Mouse (Mus musculus) ES-E14 (cell line): Measurements from ENCODE around the gene Atp1b1. TPM values are rescaled to one million over a fixed set of nuclear protein-coding genes. Genes with fewer than 3 reads are reported as not detected.

Experiments used
- DNase-seq: peaks from one replicate; pipeline ENCODE4 v3.0.0-alpha.2; 2013; ENCODE audit warnings: low read depth, low spot score
- H3K27ac ChIP-seq: 2 replicates; pipeline ENCODE4 v1.5.1; 2012; ENCODE audit warnings: low read depth, mild to moderate bottlenecking, low read length, moderate library complexity, mixed read lengths; ENCODE audit not compliant: poor library complexity, insufficient read depth, severe bottlenecking
- H3K36me3 ChIP-seq: 2 replicates; pipeline ENCODE4 v1.6.1; 2012; ENCODE audit warnings: mild to moderate bottlenecking, low read length, moderate library complexity, mixed read lengths; ENCODE audit not compliant: control insufficient read depth, poor library complexity, insufficient read depth, severe bottlenecking
- H3K4me1 ChIP-seq, 2 experiments: fragments of 150-350 bp in 1 of 2; sonication (generic) in 1 of 2; 2 replicates each; pipeline ENCODE4 v1.6.1; 2012; ENCODE audit warnings: low read length in 2 of 2, mild to moderate bottlenecking in 1 of 2, mixed read lengths in 1 of 2; ENCODE audit not compliant: control insufficient read depth in 2 of 2, insufficient read depth in 2 of 2, poor library complexity in 1 of 2
- H3K4me3 ChIP-seq, 2 experiments: fragments of 150-350 bp in 1 of 2; sonication (generic) in 1 of 2; 2 replicates each; pipeline ENCODE4 v1.5.1; 2012; ENCODE audit warnings: low read length in 2 of 2, low read depth in 1 of 2, mild to moderate bottlenecking in 1 of 2, mixed read lengths in 1 of 2; ENCODE audit not compliant: insufficient read depth in 1 of 2, poor library complexity in 1 of 2, severe bottlenecking in 1 of 2
- H3K9ac ChIP-seq: 2 replicates; pipeline ENCODE4 v1.6.1; 2012; ENCODE audit warnings: low read depth, mild to moderate bottlenecking, low read length, mixed read lengths; ENCODE audit not compliant: poor library complexity, insufficient read depth, severe bottlenecking
- H3K9me3 ChIP-seq: fragments of 150-350 bp; sonication (generic); 2 replicates; pipeline ENCODE4 v1.6.1; 2012; ENCODE audit warnings: low read depth, mild to moderate bottlenecking, low read length; ENCODE audit not compliant: control insufficient read depth, insufficient read depth
- CHD2 ChIP-seq: IDR thresholded peaks from 2 replicates; pipeline ENCODE4 v1.6.1; 2014; ENCODE audit warnings: mild to moderate bottlenecking, low read depth, low read length, inconsistent platforms
- HCFC1 ChIP-seq: IDR thresholded peaks from 2 replicates; pipeline ENCODE4 v1.6.1; 2012; ENCODE audit warnings: low read length, inconsistent platforms, borderline replicate concordance; ENCODE audit not compliant: insufficient read depth
- MAFK ChIP-seq: IDR thresholded peaks from 2 replicates; pipeline ENCODE4 v1.6.1; 2014; ENCODE audit warnings: mild to moderate bottlenecking, low read depth, low read length, inconsistent platforms; ENCODE audit not compliant: insufficient read depth
- ZC3H11A ChIP-seq: IDR thresholded peaks from 2 replicates; pipeline ENCODE4 v1.6.1; 2012; ENCODE audit warnings: low read depth, mild to moderate bottlenecking, inconsistent platforms, low read length, borderline replicate concordance
- ZNF384 ChIP-seq: IDR thresholded peaks from 2 replicates; pipeline ENCODE4 v1.6.1; 2012; ENCODE audit warnings: low read depth, low read length, inconsistent platforms
- in situ Hi-C, 2 experiments: fragments of 600-800 bp; cut with MboI; formaldehyde crosslinking; loops; one replicate each; pipeline ENCODE4 v1.15.1; 2025; ENCODE audit warnings: low sequenced_read_pairs in 2 of 2, inconsistent platforms in 1 of 2; ENCODE audit not compliant: unreplicated experiment in 2 of 2
- total RNA-seq: library from RNA; depleted of rRNA; stranded (reverse); fragments of 300-350 nt; gene quantifications from 2 replicates; pipeline ENCODE4 v1.2.3, GENCODE M21; 2012

Atp1b1 gene
- total RNA-seq, 1 experiment, result 58.3 TPM

DNA sequence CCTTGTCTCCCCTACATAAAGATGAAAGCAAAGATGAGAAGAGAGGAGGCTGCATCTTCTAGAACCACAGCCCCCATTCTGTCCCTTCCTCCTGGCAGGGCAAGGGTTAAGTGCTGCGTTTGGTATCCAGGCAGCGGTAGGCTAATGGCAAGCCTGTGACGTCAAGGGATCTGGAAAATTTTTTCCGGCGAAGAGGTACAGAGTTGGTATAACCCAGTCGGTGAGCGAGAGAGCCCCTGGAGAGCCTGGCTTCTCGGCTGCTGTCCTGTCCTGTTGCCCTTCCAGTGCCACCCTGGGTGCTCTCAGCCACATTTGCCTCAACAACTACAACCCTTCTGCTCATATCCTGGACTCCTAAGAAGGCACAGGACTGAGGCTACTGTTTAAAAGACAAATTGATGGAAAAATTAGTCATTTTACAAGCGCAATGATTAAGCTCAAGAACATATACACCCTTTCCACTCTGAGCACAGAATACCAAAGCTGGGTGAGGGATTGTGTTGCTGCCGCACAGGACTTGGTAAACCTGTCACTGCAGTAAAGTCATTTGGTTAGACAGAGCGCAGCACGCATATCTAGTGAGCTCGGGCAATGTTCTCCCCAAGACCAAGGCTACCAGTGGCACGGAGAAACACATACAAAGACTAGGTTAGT, 3.3 kb downstream of the Atp1b1 start:
- DNase-seq, result no peak
- Histone ChIP-seq H3K4me3 (peak overlapping the region; percentile 32 to 42; a peak in 3 of 4 replicates), H3K27ac (no peak overlapping the region), H3K9me3 (no peaks in the 10 kb centered on the region), H3K4me1 (peaks cover 20 to 36% of the 10 kb centered on the region in 2 experiments), H3K9ac (no peak overlapping the region), H3K36me3 (peaks cover 16% of the 10 kb centered on the region)
- TF ChIP-seq ZNF384, result no peak
- in situ Hi-C loops, result no loop called here

DNA sequence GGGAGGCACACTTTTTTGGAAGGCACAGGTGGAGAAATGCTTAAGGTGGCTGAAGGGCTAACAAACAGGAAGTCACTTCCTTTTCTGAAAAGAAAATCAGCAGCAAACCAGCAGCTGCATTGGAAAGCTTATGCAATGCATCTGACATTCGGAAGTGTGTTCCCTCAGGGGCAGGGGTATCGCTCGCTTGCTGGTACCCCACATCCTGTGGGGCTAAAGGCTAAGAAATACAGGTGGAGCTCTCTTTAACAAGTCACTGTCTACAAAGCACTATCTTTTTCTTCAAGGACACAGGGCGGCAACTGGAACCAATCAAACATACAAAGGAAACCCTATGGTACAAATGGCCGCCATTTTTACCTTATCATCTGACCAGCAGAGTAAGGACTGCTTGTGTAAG, 4.4 kb downstream of the Atp1b1 start:
- Histone ChIP-seq H3K9ac (no peak overlapping the region), H3K27ac (no peak overlapping the region), H3K36me3 (peaks cover 25% of the 10 kb centered on the region), H3K4me3 (peak overlapping the region in 1 of 2 experiments; percentile 5; a peak in 2 of 4 replicates), H3K4me1 (peaks cover 20 to 36% of the 10 kb centered on the region in 2 experiments), H3K9me3 (no peaks in the 10 kb centered on the region)
- TF ChIP-seq ZC3H11A (no peak), MAFK (no peak), ZNF384 (no peak), CHD2 (no peak), HCFC1 (no peak)
- no peak for DNase-seq
- in situ Hi-C loops, result no loop called here

DNA sequence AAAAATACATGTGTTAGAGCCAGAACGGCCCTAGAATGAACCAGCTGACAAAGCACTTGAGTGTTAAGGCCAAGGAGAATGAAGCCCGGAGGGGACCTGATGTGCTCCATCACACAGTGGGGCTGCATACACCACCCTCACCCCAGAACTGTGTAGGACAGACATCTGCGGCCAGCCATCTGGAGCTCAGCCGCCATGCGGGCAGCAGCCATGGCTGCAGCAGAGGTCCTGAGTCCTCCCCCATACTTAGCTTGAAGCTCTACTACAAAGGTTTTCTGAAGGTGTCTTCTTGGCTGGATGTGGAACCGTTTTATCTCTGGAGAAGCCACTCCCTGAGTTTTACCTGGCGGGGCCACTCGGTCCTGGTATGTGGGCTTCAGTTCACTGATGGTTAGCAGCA, 5.0 kb downstream of the Atp1b1 start:
- Histone ChIP-seq H3K36me3 (peaks cover 27% of the 10 kb centered on the region), H3K9me3 (no peaks in the 10 kb centered on the region), H3K4me1 (peaks cover 20 to 34% of the 10 kb centered on the region in 2 experiments), H3K27ac (no peak overlapping the region), H3K9ac (no peak overlapping the region), H3K4me3 (0 out of 4 replicates have a peak overlapping the region, but pooled peaks of 1 of the 2 experiments have one; percentile 5)
- TF ChIP-seq ZC3H11A (no peak), HCFC1 (no peak)
- in situ Hi-C loops, result no loop called here
- DNase-seq, result no peak

DNA sequence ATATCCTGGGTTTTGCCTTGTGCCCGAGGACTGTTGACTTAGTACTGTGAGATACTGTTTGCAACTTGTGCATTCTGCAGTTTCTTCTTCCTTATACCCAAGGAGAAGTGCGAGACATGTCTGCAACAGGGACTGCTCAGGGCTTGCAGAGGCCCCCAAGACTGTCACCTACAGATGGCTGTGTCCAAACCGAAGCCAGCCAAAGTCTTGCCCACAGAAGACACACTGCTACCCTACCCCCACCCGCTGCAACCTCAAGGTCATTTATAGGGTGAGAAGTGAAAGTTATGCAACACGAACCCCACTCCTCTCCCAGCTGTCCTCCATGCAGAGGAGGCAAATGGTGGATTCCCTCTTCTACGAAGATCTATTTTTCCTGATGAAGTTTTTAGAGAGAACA, 5.6 kb downstream of the Atp1b1 start:
- no peak for DNase-seq
- Histone ChIP-seq H3K9ac (no peak overlapping the region), H3K4me1 (peaks cover 20 to 34% of the 10 kb centered on the region in 2 experiments), H3K36me3 (peaks cover 27% of the 10 kb centered on the region), H3K9me3 (no peaks in the 10 kb centered on the region), H3K27ac (no peak overlapping the region), H3K4me3 (no peak overlapping the region)
- TF ChIP-seq MAFK, result no peak
- TF ChIP-seq ZNF384, result no peak
- no peak for TF ChIP-seq ZC3H11A
- no peak for TF ChIP-seq CHD2
- no peak for TF ChIP-seq HCFC1
- in situ Hi-C loops, result no loop called here

DNA sequence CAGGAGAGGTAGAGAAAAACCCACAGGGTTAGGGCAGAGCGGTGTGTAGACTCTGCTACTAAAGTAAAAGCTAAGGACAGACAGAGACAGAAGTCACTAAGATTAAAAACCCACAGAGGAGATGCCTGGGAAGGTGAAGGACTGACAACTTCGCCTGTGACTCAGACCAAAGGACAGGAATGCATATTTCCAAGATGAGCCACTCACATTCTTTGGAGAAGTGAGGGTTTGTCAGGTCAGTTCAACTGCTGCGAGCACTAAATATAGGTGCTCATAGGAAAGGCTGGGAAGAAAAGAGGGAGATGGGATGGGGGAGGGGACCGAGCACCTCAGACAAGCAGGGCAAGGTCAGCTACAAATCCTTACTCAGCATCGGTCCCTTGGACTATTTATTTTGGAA, 6.8 kb downstream of the Atp1b1 start:
- peaks cover 34% of the 10 kb centered on the region for H3K36me3 ChIP-seq
- TF ChIP-seq ZNF384 (no peak), HCFC1 (no peak), CHD2 (no peak), ZC3H11A (no peak), MAFK (no peak)
- in situ Hi-C loops, result no loop called here

More for the DNA sequence above, 6.8 kb downstream of the Atp1b1 start:
- DNase-seq, result no peak
- H3K27ac ChIP-seq, result no peak overlapping the region
- H3K9ac ChIP-seq, result no peak overlapping the region
- peaks cover 20 to 34% of the 10 kb centered on the region in 2 experiments for H3K4me1 ChIP-seq
- no peaks in the 10 kb centered on the region for H3K9me3 ChIP-seq
- H3K4me3 ChIP-seq, result no peak overlapping the region
